Mouse (Mus musculus) heart, postnatal 25 days (tissue): Measurements from ENCODE around the gene Abracl. TPM values are rescaled to one million over a fixed set of nuclear protein-coding genes. Genes with fewer than 3 reads are reported as not detected.

ENCODE experiments used
- total RNA-seq, 2 experiments: library from RNA; stranded (reverse); gene quantifications; 2 replicates each; pipeline ENCODE4 v1.2.3; 2021

The Abracl gene
- total RNA-seq, 2 experiments from 2014 or later, result 28.1 to 37.9 TPM

Other genes starting within 250 kb of the Abracl start
- 100 to 1,000 TPM; 263 to 278 TPM for gene Txlnb, start 227.1 kb downstream of the Abracl start, total RNA-seq
- gene Heca, start 75.2 kb downstream of the Abracl start, total RNA-seq, result 10 to 100 TPM; 28.6 to 29.5 TPM
- 10 to 100 TPM; 27.3 to 30.1 TPM for gene Reps1, start 32.6 kb upstream of the Abracl start, total RNA-seq
- gene Ect2l, start 187.6 kb upstream of the Abracl start, total RNA-seq, result not detected
- gene Ccdc28a, start 211.7 kb upstream of the Abracl start, total RNA-seq, result 10 to 100 TPM; 10.0 to 14.3 TPM